Mouse (Mus musculus): ENCODE data around the gene Atp5g2.

- TF ChIP-seq CTCF (IDR thresholded peaks at IDR 0.05; ENCODE audit: low read depth, low read length) (no peak), POLR2A (IDR thresholded peaks at IDR 0.05; ENCODE audit: borderline replicate concordance, low read depth, low read length) (no peak)
These were observed 47.7 kb downstream of the Atp5g2 start for GRCm38 (mm10) chr15:102624291-102624969.
